Mouse (Mus musculus) kidney, postnatal 25 days (tissue): ENCODE data around the gene Psmd3.
A peak's percentile ranks its signal among the peaks of the same experiment; 100 is the strongest.
"Not testable (repeated sequence)": the region's sequence is repeated elsewhere in the genome, so short reads cannot be mapped to it uniquely, and the experiment has no call there.

Experiments used
- DNase-seq, 2 experiments: peaks; one replicate each; pipeline ENCODE4 v3.0.0; 2021; ENCODE audit warnings: mixed read lengths in 2 of 2

Psmd3 gene

GRCm38 (mm10) chr11:98681786-98682745 lies at the start of gene Psmd3:
Gene Psmd3 (plus strand): TSS chr11:98682554.
- DNase-seq: peak; percentile 96 to 97

GRCm38 (mm10) chr11:98635312-98635970 lies 46.9 kb upstream of the Psmd3 start:
- peak; percentile 28 to 37 for DNase-seq

- DNase-seq: no peak
These were observed 44.9 kb upstream of the Psmd3 start for GRCm38 (mm10) chr11:98637501-98637900.

GRCm38 (mm10) chr11:98640091-98640490 lies 42.3 kb upstream of the Psmd3 start:
- DNase-seq: no peak

GRCm38 (mm10) chr11:98644757-98645156 lies 37.6 kb upstream of the Psmd3 start:
- DNase-seq: peak; percentile 20 to 52

GRCm38 (mm10) chr11:98645946-98646345 lies 36.4 kb upstream of the Psmd3 start:
- DNase-seq: peak in 1 of 2 experiments; percentile 14

GRCm38 (mm10) chr11:98646459-98646858 lies 35.9 kb upstream of the Psmd3 start, which contains the start of gene Gsdma2:
Gene Gsdma2 (plus strand): TSS chr11:98646759.
- DNase-seq: no peak

GRCm38 (mm10) chr11:98655076-98655475 lies 27.3 kb upstream of the Psmd3 start:
- DNase-seq: peak; percentile 66 to 75

- peak; percentile 21 to 28 for DNase-seq
These were observed 21.8 kb upstream of the Psmd3 start for GRCm38 (mm10) chr11:98660517-98660916.

- peak in 1 of 2 experiments; percentile 31 for DNase-seq
These were observed 18.3 kb upstream of the Psmd3 start, which contains the start of gene Gsdma for GRCm38 (mm10) chr11:98664091-98664490. Gene Gsdma (plus strand): TSS chr11:98664351.

- no peak for DNase-seq
These were observed 13.4 kb upstream of the Psmd3 start for GRCm38 (mm10) chr11:98668984-98669383.

GRCm38 (mm10) chr11:98671284-98671815 lies 11.0 kb upstream of the Psmd3 start:
- DNase-seq: no peak

- no peak for DNase-seq
These were observed 10.5 kb upstream of the Psmd3 start for GRCm38 (mm10) chr11:98671857-98672256.

- no peak for DNase-seq
These were observed 9.9 kb upstream of the Psmd3 start for GRCm38 (mm10) chr11:98672482-98672881.

GRCm38 (mm10) chr11:98673136-98673535 lies 9.2 kb upstream of the Psmd3 start:
- DNase-seq: peak; percentile 61 to 69

- DNase-seq: no peak
These were observed 6.5 kb upstream of the Psmd3 start for GRCm38 (mm10) chr11:98675829-98676363.

- DNase-seq: no peak
These were observed 2.3 kb upstream of the Psmd3 start for GRCm38 (mm10) chr11:98680023-98680422.

- DNase-seq: not testable (repeated sequence)
These were observed 1.8 kb upstream of the Psmd3 start for GRCm38 (mm10) chr11:98680595-98680994.

- DNase-seq: no peak
These were observed 1.2 kb upstream of the Psmd3 start for GRCm38 (mm10) chr11:98681186-98681585.

- no peak for DNase-seq
These were observed 457 bp downstream of the Psmd3 start for GRCm38 (mm10) chr11:98682811-98683210.

- no peak for DNase-seq
These were observed 3.3 kb downstream of the Psmd3 start for GRCm38 (mm10) chr11:98685642-98686041.

- DNase-seq: peak; percentile 77 to 90
These were observed 4.6 kb downstream of the Psmd3 start for GRCm38 (mm10) chr11:98686976-98687375.

GRCm38 (mm10) chr11:98688009-98688408 lies 5.7 kb downstream of the Psmd3 start:
- peak in 1 of 2 experiments; percentile 64 for DNase-seq
